Mouse (Mus musculus): ENCODE data around the gene Pkig. TPM values are rescaled to one million over a fixed set of nuclear protein-coding genes. Genes with fewer than 3 reads are reported as not detected.

Gene Pkig
- total and polyA plus RNA-seq, 3 experiments, result 225 to 364 (median 227) TPM

GRCm38 (mm10) chr2:163710000-163710399 is 51.8 kb downstream of the Pkig start (continued):
- no peak for TF ChIP-seq ELF1 (IDR thresholded peaks at IDR 0.05; ENCODE audit: low read depth, low read length)
- no peak for TF ChIP-seq CTCF (conservative IDR thresholded peaks at IDR 0.05 in 1 of 2, IDR thresholded peaks at IDR 0.05 in 1 of 2; ENCODE audit: low read depth in 2 of 2, low read length in 2 of 2)
- no peak for TF ChIP-seq HCFC1 (IDR thresholded peaks at IDR 0.05; ENCODE audit: low read depth, low read length)
- TF ChIP-seq PAX5 (IDR thresholded peaks at IDR 0.05; ENCODE audit: low read length), result no peak
- TF ChIP-seq CHD1 (IDR thresholded peaks at IDR 0.05; ENCODE audit: low read depth, low read length), result 0 out of 2 replicates have a peak, but pooled peaks have one; percentile 69
- TF ChIP-seq ZKSCAN1 (IDR thresholded peaks at IDR 0.05; ENCODE audit: borderline replicate concordance, low read depth, low read length), result no peak
- TF ChIP-seq CHD2 (IDR thresholded peaks at IDR 0.05; ENCODE audit: low read length), result no peak
- no peak for TF ChIP-seq JUN (IDR thresholded peaks at IDR 0.05; ENCODE audit: insufficient read depth, low read depth, low read length)
- TF ChIP-seq SMC3 (IDR thresholded peaks at IDR 0.05; ENCODE audit: low read depth, low read length), result no peak

- H3K27ac ChIP-seq (ENCODE audit: insufficient read depth, low read depth), result peak overlapping the region; percentile 70
- no peak overlapping the region for H3K4me3 ChIP-seq (replicated peaks in 1 of 3; ENCODE audit: low read depth in 2 of 3, low read length in 2 of 3, poor library complexity in 1 of 3)
- peaks cover 76% of the 10 kb centered on the region for H3K79me2 ChIP-seq (replicated peaks; ENCODE audit: control insufficient read depth, extremely low read depth, insufficient read depth, poor library complexity, severe bottlenecking)
- H3K4me1 ChIP-seq (ENCODE audit: control insufficient read depth in 1 of 2, insufficient read depth in 2 of 2), result peaks cover 30 to 96% of the 10 kb centered on the region in 2 experiments
- H3K4me2 ChIP-seq (ENCODE audit: insufficient read depth, low read depth, poor library complexity, severe bottlenecking), result peak overlapping the region; percentile 17
- TF ChIP-seq ZMIZ1 (IDR thresholded peaks at IDR 0.05; ENCODE audit: low read depth, low read length), result no peak
- TF ChIP-seq EP300 (IDR thresholded peaks at IDR 0.05; ENCODE audit: low read length), result no peak
- TF ChIP-seq JUND (conservative IDR thresholded peaks at IDR 0.05; ENCODE audit: low read depth, low read length), result no peak
- TF ChIP-seq HCFC1 (IDR thresholded peaks at IDR 0.05; ENCODE audit: low read depth, low read length), result no peak
- TF ChIP-seq SMC3 (IDR thresholded peaks at IDR 0.05; ENCODE audit: low read depth, low read length), result no peak
- no peak for TF ChIP-seq CHD2 (IDR thresholded peaks at IDR 0.05; ENCODE audit: low read length)
- TF ChIP-seq ZKSCAN1 (IDR thresholded peaks at IDR 0.05; ENCODE audit: borderline replicate concordance, low read depth, low read length), result no peak
- no peak for TF ChIP-seq NRF1 (IDR thresholded peaks at IDR 0.05; ENCODE audit: low read depth, low read length)
- no peak for TF ChIP-seq JUN (IDR thresholded peaks at IDR 0.05; ENCODE audit: insufficient read depth, low read depth, low read length)
- TF ChIP-seq MEF2A (IDR thresholded peaks at IDR 0.05; ENCODE audit: borderline replicate concordance, low read depth, low read length), result no peak
- TF ChIP-seq SIN3A (IDR thresholded peaks at IDR 0.05; ENCODE audit: low read length), result no peak
- DNase-seq (ENCODE audit: extremely low read depth), result no peak
- H3K9me3 ChIP-seq (replicated peaks; ENCODE audit: low read length), result no peaks in the 10 kb centered on the region
- peaks cover 15 to 80% of the 10 kb centered on the region in 2 experiments for H3K36me3 ChIP-seq (replicated peaks in 1 of 2; ENCODE audit: control insufficient read depth in 1 of 2, insufficient read depth in 1 of 2, low read length in 1 of 2)
- dilution Hi-C loops (cut with MboI; ENCODE audit: extremely low pct_ligation_motif_present, extremely low pct_unique_long_range_greater_than_20kb, low sequenced_read_pairs), result no loop called here
- in situ Hi-C loops (cut with MboI; ENCODE audit: low pct_ligation_motif_present, low pct_unique_long_range_greater_than_20kb, low sequenced_read_pairs), result no loop called here
- no peaks in the 10 kb centered on the region for H3K27me3 ChIP-seq (replicated peaks)
- peak overlapping the region; percentile 6 for H3K9ac ChIP-seq (ENCODE audit: insufficient read depth, low read depth)
Measured at GRCm38 (mm10) chr2:163710606-163711159, 52.5 kb downstream of the Pkig start.

GRCm38 (mm10) chr2:163711368-163711868 is 53.2 kb downstream of the Pkig start:
- H3K79me2 ChIP-seq (replicated peaks; ENCODE audit: control insufficient read depth, extremely low read depth, insufficient read depth, poor library complexity, severe bottlenecking), result peaks cover 76% of the 10 kb centered on the region
- dilution Hi-C loops (cut with MboI; ENCODE audit: extremely low pct_ligation_motif_present, extremely low pct_unique_long_range_greater_than_20kb, low sequenced_read_pairs), result no loop called here
- 0 out of 2 replicates have a peak overlapping the region, but pooled peaks have one; percentile 6 for H3K9ac ChIP-seq (ENCODE audit: insufficient read depth, low read depth)
- H3K9me3 ChIP-seq (replicated peaks; ENCODE audit: low read length), result no peaks in the 10 kb centered on the region
- H3K27me3 ChIP-seq (replicated peaks), result no peaks in the 10 kb centered on the region
- DNase-seq (ENCODE audit: extremely low read depth), result no peak
- H3K36me3 ChIP-seq (replicated peaks in 1 of 2; ENCODE audit: control insufficient read depth in 1 of 2, insufficient read depth in 1 of 2, low read length in 1 of 2), result peaks cover 11 to 81% of the 10 kb centered on the region in 2 experiments
- peak overlapping the region; percentile 88 for H3K27ac ChIP-seq (ENCODE audit: insufficient read depth, low read depth)
- peak overlapping the region; percentile 16; the same call in 1 of the 2 replicates for H3K4me2 ChIP-seq (ENCODE audit: insufficient read depth, low read depth, poor library complexity, severe bottlenecking)
- peaks cover 37 to 96% of the 10 kb centered on the region in 2 experiments for H3K4me1 ChIP-seq (ENCODE audit: control insufficient read depth in 1 of 2, insufficient read depth in 2 of 2)
- no peak overlapping the region for H3K4me3 ChIP-seq (replicated peaks in 1 of 3; ENCODE audit: low read depth in 2 of 3, low read length in 2 of 3, poor library complexity in 1 of 3)
- in situ Hi-C loops (cut with MboI; ENCODE audit: low pct_ligation_motif_present, low pct_unique_long_range_greater_than_20kb, low sequenced_read_pairs), result no loop called here
- TF ChIP-seq UBTF (IDR thresholded peaks at IDR 0.05; ENCODE audit: low read depth, low read length), result no peak
- TF ChIP-seq MEF2A (IDR thresholded peaks at IDR 0.05; ENCODE audit: borderline replicate concordance, low read depth, low read length), result no peak
- TF ChIP-seq KAT2A (IDR thresholded peaks at IDR 0.05; ENCODE audit: insufficient replicate concordance, low read length), result no peak
- TF ChIP-seq NRF1 (IDR thresholded peaks at IDR 0.05; ENCODE audit: low read depth, low read length), result no peak
- no peak for TF ChIP-seq PAX5 (IDR thresholded peaks at IDR 0.05; ENCODE audit: low read length)
- peak; percentile 38; the same call in 1 of the 2 replicates for TF ChIP-seq MXI1 (IDR thresholded peaks at IDR 0.05; ENCODE audit: low read depth, low read length)
- TF ChIP-seq USF1 (IDR thresholded peaks at IDR 0.05; ENCODE audit: low read depth, low read length), result no peak
- no peak for TF ChIP-seq TCF12 (IDR thresholded peaks at IDR 0.05; ENCODE audit: low read depth, low read length)
- no peak for TF ChIP-seq RAD21 (IDR thresholded peaks at IDR 0.05; ENCODE audit: low read depth, low read length)
- no peak for TF ChIP-seq JUND (conservative IDR thresholded peaks at IDR 0.05; ENCODE audit: low read depth, low read length)
- no peak for TF ChIP-seq ZMIZ1 (IDR thresholded peaks at IDR 0.05; ENCODE audit: low read depth, low read length)
- no peak for TF ChIP-seq CTCF (conservative IDR thresholded peaks at IDR 0.05 in 1 of 2, IDR thresholded peaks at IDR 0.05 in 1 of 2; ENCODE audit: low read depth in 2 of 2, low read length in 2 of 2)
- no peak for TF ChIP-seq ZKSCAN1 (IDR thresholded peaks at IDR 0.05; ENCODE audit: borderline replicate concordance, low read depth, low read length)
- TF ChIP-seq TBP (conservative IDR thresholded peaks at IDR 0.05; ENCODE audit: low read depth, low read length), result no peak
- no peak for TF ChIP-seq JUN (IDR thresholded peaks at IDR 0.05; ENCODE audit: insufficient read depth, low read depth, low read length)
- no peak for TF ChIP-seq POLR2AphosphoS2 (IDR thresholded peaks at IDR 0.05; ENCODE audit: low read depth, low read length)
- 0 out of 2 replicates have a peak, but pooled peaks have one; percentile 51 for TF ChIP-seq SIN3A (IDR thresholded peaks at IDR 0.05; ENCODE audit: low read length)
- TF ChIP-seq HCFC1 (IDR thresholded peaks at IDR 0.05; ENCODE audit: low read depth, low read length), result no peak
- no peak; the same call in 1 of the 2 replicates for TF ChIP-seq MYC (IDR thresholded peaks at IDR 0.05; ENCODE audit: low read depth, low read length)
- TF ChIP-seq EP300 (IDR thresholded peaks at IDR 0.05; ENCODE audit: low read length), result peak; percentile 47
- peak; percentile 21; the same call in 1 of the 2 replicates for TF ChIP-seq ETS1 (conservative IDR thresholded peaks at IDR 0.05; ENCODE audit: low read depth, low read length)

All from CH12.LX (cell line).